Mouse (Mus musculus) forebrain, embryonic 13.5 days (tissue): ENCODE results near the gene Kcna6. TPM values are rescaled to one million over a fixed set of nuclear protein-coding genes. Genes with fewer than 3 reads are reported as not detected.
A peak's percentile ranks its signal among the peaks of the same experiment; 100 is the strongest.

Experiments used
- ATAC-seq: fragments of 200-750 bp; cut with Nextera tagmentation; 2 replicates; pipeline ENCODE4 v1.8.0; 2017
- H3K27ac ChIP-seq: fragments of 300-500 bp; sonication (generic); 2 replicates; pipeline ENCODE4 v1.5.1; 2015; ENCODE audit warnings: inconsistent platforms, mild to moderate bottlenecking, moderate library complexity
- H3K27me3 ChIP-seq: fragments of 300-500 bp; sonication (generic); 2 replicates; pipeline ENCODE4 v1.6.1; 2015; ENCODE audit warnings: mild to moderate bottlenecking, inconsistent platforms
- H3K36me3 ChIP-seq: fragments of 300-500 bp; sonication (generic); 2 replicates; pipeline ENCODE4 v1.6.1; 2015; ENCODE audit warnings: mild to moderate bottlenecking, inconsistent platforms; ENCODE audit not compliant: poor library complexity, severe bottlenecking
- H3K4me1 ChIP-seq: fragments of 300-500 bp; sonication (generic); 2 replicates; pipeline ENCODE4 v1.6.1; 2015; ENCODE audit warnings: inconsistent platforms
- H3K4me2 ChIP-seq: fragments of 300-500 bp; sonication (generic); 2 replicates; pipeline ENCODE4 v1.6.1; 2015; ENCODE audit warnings: inconsistent platforms, mild to moderate bottlenecking, moderate library complexity
- H3K4me3 ChIP-seq: fragments of 300-500 bp; sonication (generic); 2 replicates; pipeline ENCODE4 v1.5.1; 2015; ENCODE audit warnings: mild to moderate bottlenecking, inconsistent platforms
- H3K9ac ChIP-seq: fragments of 300-500 bp; sonication (generic); 2 replicates; pipeline ENCODE4 v1.6.1; 2015; ENCODE audit warnings: mild to moderate bottlenecking, inconsistent platforms
- H3K9me3 ChIP-seq: fragments of 300-500 bp; sonication (generic); replicated peaks from 2 replicates; pipeline ENCODE4 v1.6.1; 2016; ENCODE audit warnings: inconsistent platforms
- WGBS: fragments of 180-500 bp; shearing (Covaris S2); methylation state at CpG from one replicate; pipeline ENCODE4 v1.1.7; 2015; 5-methylcytosine and 5-hydroxymethylcytosine counted together
- polyA plus RNA-seq: library from polyadenylated mRNA; unstranded; fragments of >200 nt; fragmentation: Nextera tagmentation; extraction: Ambion mirVana; gene quantifications from 2 replicates; pipeline ENCODE4 v1.2.1, GENCODE M21; 2015

Kcna6 gene
- polyA plus RNA-seq, 1 experiment from 2014 or later: 4.3 TPM

- 45% methylated on average over 5 of the region's 5 CpGs for WGBS
- 0 out of 2 replicates have a peak, but pooled peaks have one; percentile 31 for ATAC-seq
- H3K4me3 ChIP-seq: no peak overlapping the region
Measured at GRCm38 (mm10) chr6:126766552-126766951, 26.1 kb upstream of the Kcna6 start.

GRCm38 (mm10) chr6:126764563-126765091 lies 24.2 kb upstream of the Kcna6 start:
- no peak overlapping the region for H3K9ac ChIP-seq
- no peak overlapping the region for H3K4me3 ChIP-seq
- ATAC-seq: peak; percentile 41
- H3K4me2 ChIP-seq: no peak overlapping the region
- no peaks in the 10 kb centered on the region for H3K27me3 ChIP-seq
- 49% methylated on average over 11 of the region's 11 CpGs for WGBS
- H3K4me1 ChIP-seq: peaks cover 41% of the 10 kb centered on the region
- H3K27ac ChIP-seq: peak overlapping the region; percentile 63
- no peaks in the 10 kb centered on the region for H3K36me3 ChIP-seq
- H3K9me3 ChIP-seq: no peaks in the 10 kb centered on the region

More at GRCm38 (mm10) chr6:126766552-126766951, 26.1 kb upstream of the Kcna6 start:
- H3K9ac ChIP-seq: no peak overlapping the region
- H3K4me2 ChIP-seq: no peak overlapping the region
- peaks cover 46% of the 10 kb centered on the region for H3K4me1 ChIP-seq
- peak overlapping the region; percentile 28 for H3K27ac ChIP-seq
- H3K36me3 ChIP-seq: no peaks in the 10 kb centered on the region
- no peaks in the 10 kb centered on the region for H3K27me3 ChIP-seq
- no peaks in the 10 kb centered on the region for H3K9me3 ChIP-seq

GRCm38 (mm10) chr6:126761362-126761761 lies 20.9 kb upstream of the Kcna6 start:
- 88% methylated on average over 4 of the region's 4 CpGs for WGBS

GRCm38 (mm10) chr6:126755729-126756411 lies 15.4 kb upstream of the Kcna6 start:
- no peak overlapping the region for H3K4me3 ChIP-seq
- peaks cover 10% of the 10 kb centered on the region for H3K4me1 ChIP-seq
- ATAC-seq: no peak
- H3K36me3 ChIP-seq: no peaks in the 10 kb centered on the region
- no peaks in the 10 kb centered on the region for H3K27me3 ChIP-seq
- no peaks in the 10 kb centered on the region for H3K9me3 ChIP-seq
- WGBS: 39% methylated on average over 8 of the region's 8 CpGs
- no peak overlapping the region for H3K27ac ChIP-seq
- H3K4me2 ChIP-seq: no peak overlapping the region
- H3K9ac ChIP-seq: no peak overlapping the region

More at GRCm38 (mm10) chr6:126761362-126761761, 20.9 kb upstream of the Kcna6 start:
- Histone ChIP-seq H3K4me1 (peaks cover 8% of the 10 kb centered on the region; the same call in 1 of the 2 replicates), H3K27ac (no peak overlapping the region), H3K4me2 (no peak overlapping the region), H3K36me3 (no peaks in the 10 kb centered on the region), H3K9me3 (no peaks in the 10 kb centered on the region), H3K4me3 (no peak overlapping the region), H3K9ac (no peak overlapping the region), H3K27me3 (no peaks in the 10 kb centered on the region)
- no peak for ATAC-seq

GRCm38 (mm10) chr6:126752520-126752919 lies 12.0 kb upstream of the Kcna6 start:
- peak; percentile 63 for ATAC-seq
- Histone ChIP-seq H3K4me2 (no peak overlapping the region), H3K9me3 (no peaks in the 10 kb centered on the region), H3K4me3 (no peak overlapping the region), H3K27ac (no peak overlapping the region), H3K27me3 (no peaks in the 10 kb centered on the region), H3K9ac (no peak overlapping the region), H3K36me3 (no peaks in the 10 kb centered on the region), H3K4me1 (peaks cover 10% of the 10 kb centered on the region)
- WGBS: 31% methylated on average over 12 of the region's 12 CpGs

GRCm38 (mm10) chr6:126745888-126746287 lies 5.4 kb upstream of the Kcna6 start:
- Histone ChIP-seq H3K9ac (no peak overlapping the region), H3K4me2 (no peak overlapping the region), H3K9me3 (no peaks in the 10 kb centered on the region), H3K27me3 (peaks cover 10% of the 10 kb centered on the region; the same call in 1 of the 2 replicates), H3K36me3 (no peaks in the 10 kb centered on the region), H3K27ac (no peak overlapping the region), H3K4me3 (no peak overlapping the region), H3K4me1 (no peaks in the 10 kb centered on the region)
- ATAC-seq: no peak
- 58% methylated on average over 1 of the region's 1 CpGs for WGBS

GRCm38 (mm10) chr6:126742610-126743009 lies 2.1 kb upstream of the Kcna6 start:
- no peak for ATAC-seq
- Histone ChIP-seq H3K4me3 (no peak overlapping the region), H3K4me1 (peaks cover 11% of the 10 kb centered on the region), H3K27me3 (peaks cover 43% of the 10 kb centered on the region), H3K9me3 (no peaks in the 10 kb centered on the region), H3K9ac (no peak overlapping the region), H3K36me3 (no peaks in the 10 kb centered on the region), H3K27ac (no peak overlapping the region), H3K4me2 (no peak overlapping the region)
- WGBS: 73% methylated on average over 3 of the region's 3 CpGs

GRCm38 (mm10) chr6:126739326-126740210 lies 906 bp downstream of the Kcna6 start:
- Histone ChIP-seq H3K4me1 (peaks cover 11% of the 10 kb centered on the region), H3K27me3 (peaks cover 47% of the 10 kb centered on the region), H3K9me3 (no peaks in the 10 kb centered on the region), H3K4me3 (peak overlapping the region; percentile 55), H3K4me2 (peak overlapping the region; percentile 91), H3K36me3 (no peaks in the 10 kb centered on the region), H3K27ac (no peak overlapping the region), H3K9ac (peak overlapping the region; percentile 63)
- WGBS: under 1% methylated on average over 67 of the region's 67 CpGs
- peak; percentile 48 for ATAC-seq

- Histone ChIP-seq H3K27me3 (peaks cover 43% of the 10 kb centered on the region), H3K4me3 (no peak overlapping the region), H3K4me2 (no peak overlapping the region), H3K9ac (no peak overlapping the region), H3K4me1 (peaks cover 11% of the 10 kb centered on the region), H3K36me3 (no peaks in the 10 kb centered on the region), H3K27ac (no peak overlapping the region), H3K9me3 (no peaks in the 10 kb centered on the region)
- ATAC-seq: no peak
- 71% methylated on average over 4 of the region's 4 CpGs for WGBS
Measured at GRCm38 (mm10) chr6:126736996-126737395, 3.5 kb downstream of the Kcna6 start.

- Histone ChIP-seq H3K9me3 (no peaks in the 10 kb centered on the region), H3K27me3 (peaks cover 36% of the 10 kb centered on the region), H3K4me3 (no peak overlapping the region), H3K4me1 (peaks cover 11% of the 10 kb centered on the region), H3K36me3 (no peaks in the 10 kb centered on the region), H3K27ac (no peak overlapping the region), H3K9ac (no peak overlapping the region), H3K4me2 (no peak overlapping the region)
- WGBS: 74% methylated on average over 3 of the region's 3 CpGs
- ATAC-seq: no peak
Measured at GRCm38 (mm10) chr6:126735806-126736205, 4.7 kb downstream of the Kcna6 start.

- H3K4me2 ChIP-seq: no peak overlapping the region
- peaks cover 5% of the 10 kb centered on the region; the same call in 1 of the 2 replicates for H3K27me3 ChIP-seq
- WGBS: 74% methylated on average over 6 of the region's 6 CpGs
- no peak overlapping the region for H3K27ac ChIP-seq
- no peak overlapping the region for H3K9ac ChIP-seq
- no peaks in the 10 kb centered on the region for H3K4me1 ChIP-seq
- H3K4me3 ChIP-seq: no peak overlapping the region
- H3K36me3 ChIP-seq: no peaks in the 10 kb centered on the region
- no peaks in the 10 kb centered on the region for H3K9me3 ChIP-seq
- no peak for ATAC-seq
Measured at GRCm38 (mm10) chr6:126732645-126733044, 7.8 kb downstream of the Kcna6 start.

GRCm38 (mm10) chr6:126728803-126729202 lies 11.7 kb downstream of the Kcna6 start:
- Histone ChIP-seq H3K27ac (no peak overlapping the region), H3K27me3 (no peaks in the 10 kb centered on the region), H3K4me2 (no peak overlapping the region), H3K36me3 (no peaks in the 10 kb centered on the region), H3K4me1 (no peaks in the 10 kb centered on the region), H3K9ac (no peak overlapping the region), H3K4me3 (no peak overlapping the region), H3K9me3 (no peaks in the 10 kb centered on the region)
- no peak for ATAC-seq
- WGBS: 87% methylated on average over 8 of the region's 8 CpGs
